Mouse (Mus musculus): ENCODE data around the gene Bbs2. TPM values are rescaled to one million over a fixed set of nuclear protein-coding genes. Genes with fewer than 3 reads are reported as not detected.

Bbs2 gene
- polyA plus RNA-seq, 1 experiment from 2014 or later: 7.2 TPM

Other genes starting within 250 kb of the Bbs2 start
- gene Amfr, start 86.1 kb downstream of the Bbs2 start, polyA plus RNA-seq (2015; fragmentation: Nextera tagmentation; extraction: Ambion mirVana): 39.7 and 49.6 TPM in 2 replicates
- gene Nudt21, start 61.9 kb downstream of the Bbs2 start, polyA plus RNA-seq (2015; fragmentation: Nextera tagmentation; extraction: Ambion mirVana): 183 and 192 TPM in 2 replicates
- gene Ogfod1, start 61.7 kb downstream of the Bbs2 start, polyA plus RNA-seq (2015; fragmentation: Nextera tagmentation; extraction: Ambion mirVana): 8.2 and 10.2 TPM in 2 replicates
- gene Mt4, start 38.3 kb upstream of the Bbs2 start, polyA plus RNA-seq (2015; fragmentation: Nextera tagmentation; extraction: Ambion mirVana): 4.9 and 5.6 TPM in 2 replicates
- gene Mt3, start 53.7 kb upstream of the Bbs2 start, polyA plus RNA-seq (2015; fragmentation: Nextera tagmentation; extraction: Ambion mirVana): 3.6 and 4.6 TPM in 2 replicates
- 44.8 and 45.7 TPM in 2 replicates for gene Mt2, start 73.7 kb upstream of the Bbs2 start, polyA plus RNA-seq (2015; fragmentation: Nextera tagmentation; extraction: Ambion mirVana)
- gene Mt1, start 80.2 kb upstream of the Bbs2 start, polyA plus RNA-seq (2015; fragmentation: Nextera tagmentation; extraction: Ambion mirVana): 112 and 124 TPM in 2 replicates
- gene Nup93, start 115.6 kb upstream of the Bbs2 start, polyA plus RNA-seq (2015; fragmentation: Nextera tagmentation; extraction: Ambion mirVana): 48.3 and 54.2 TPM in 2 replicates
- gene Slc12a3, start 230.3 kb upstream of the Bbs2 start, polyA plus RNA-seq (2015; fragmentation: Nextera tagmentation; extraction: Ambion mirVana): 0.12 and 0.21 TPM in 2 replicates